Mouse (Mus musculus): ENCODE measurements around the gene Nxpe5. TPM values are rescaled to one million over a fixed set of nuclear protein-coding genes. Genes with fewer than 3 reads are reported as not detected.

Nxpe5 gene
- polyA plus RNA-seq (2021; fragmentation: Nextera tagmentation), result not detected in 2 replicates
- long read RNA-seq, experiment 1, result 0 reads
- long read RNA-seq, experiment 2, result 0 reads

DNA sequence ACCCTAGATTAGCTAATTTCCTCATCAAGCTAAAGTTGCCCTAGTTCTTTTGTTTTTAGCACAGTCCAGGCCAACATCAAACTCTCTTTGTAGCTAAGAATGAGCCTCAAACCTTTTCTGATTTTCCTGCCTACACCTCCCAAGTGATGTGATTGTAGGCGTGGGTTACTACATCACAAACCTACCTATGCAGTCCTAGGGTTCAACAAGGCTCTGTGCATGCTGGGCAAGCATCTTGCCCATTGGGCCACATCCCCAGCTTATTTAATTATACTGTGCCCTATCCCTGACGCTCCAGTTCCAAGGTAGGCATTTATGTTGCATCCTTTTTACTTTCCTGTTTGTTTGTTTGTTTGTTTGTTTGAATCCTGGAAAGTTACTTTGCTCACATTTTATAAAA lies at the start of gene Nxpe5:
Nxpe5 (plus strand) TSS at position 199 of the 400 bp plus-strand sequence.

DNA sequence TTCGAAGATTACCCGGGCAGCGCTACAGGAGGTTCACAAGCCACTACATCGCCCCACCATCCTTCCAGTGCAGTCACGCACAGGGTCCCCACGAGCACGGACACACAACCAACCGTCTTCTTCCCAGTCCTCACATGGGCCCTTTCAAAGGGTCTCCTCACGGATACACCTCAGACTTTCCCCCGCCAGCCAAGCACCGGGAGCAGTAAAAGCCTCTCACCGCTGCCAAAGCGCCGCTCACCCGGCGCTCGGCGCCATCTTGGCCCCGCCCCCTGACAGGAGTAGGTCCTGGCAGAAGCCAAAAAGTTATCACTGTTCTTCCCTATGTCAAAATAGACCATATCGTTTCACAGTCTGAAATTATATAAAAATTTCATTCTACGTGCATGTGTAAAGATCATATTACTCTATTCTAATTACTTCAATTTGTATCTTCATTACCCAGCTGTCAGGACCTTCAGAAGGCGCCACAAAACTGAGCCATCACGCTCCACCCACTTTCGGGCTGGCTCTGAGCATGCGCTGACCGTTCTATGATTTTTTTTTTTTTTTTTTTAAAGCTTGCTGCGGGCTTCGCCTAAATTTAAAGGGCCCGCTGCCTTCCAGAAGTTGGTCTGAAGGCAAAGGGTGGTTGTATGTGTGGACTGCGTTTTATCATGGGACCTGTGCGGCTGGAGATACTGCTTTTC lies 38.6 kb upstream of the Nxpe5 start, which contains the start of the genes Taf6 and Cnpy4:
Taf6 (minus strand) TSS at position 502 of the 689 bp plus-strand sequence.
Cnpy4 (plus strand) TSS at position 536 of the 689 bp plus-strand sequence.

DNA sequence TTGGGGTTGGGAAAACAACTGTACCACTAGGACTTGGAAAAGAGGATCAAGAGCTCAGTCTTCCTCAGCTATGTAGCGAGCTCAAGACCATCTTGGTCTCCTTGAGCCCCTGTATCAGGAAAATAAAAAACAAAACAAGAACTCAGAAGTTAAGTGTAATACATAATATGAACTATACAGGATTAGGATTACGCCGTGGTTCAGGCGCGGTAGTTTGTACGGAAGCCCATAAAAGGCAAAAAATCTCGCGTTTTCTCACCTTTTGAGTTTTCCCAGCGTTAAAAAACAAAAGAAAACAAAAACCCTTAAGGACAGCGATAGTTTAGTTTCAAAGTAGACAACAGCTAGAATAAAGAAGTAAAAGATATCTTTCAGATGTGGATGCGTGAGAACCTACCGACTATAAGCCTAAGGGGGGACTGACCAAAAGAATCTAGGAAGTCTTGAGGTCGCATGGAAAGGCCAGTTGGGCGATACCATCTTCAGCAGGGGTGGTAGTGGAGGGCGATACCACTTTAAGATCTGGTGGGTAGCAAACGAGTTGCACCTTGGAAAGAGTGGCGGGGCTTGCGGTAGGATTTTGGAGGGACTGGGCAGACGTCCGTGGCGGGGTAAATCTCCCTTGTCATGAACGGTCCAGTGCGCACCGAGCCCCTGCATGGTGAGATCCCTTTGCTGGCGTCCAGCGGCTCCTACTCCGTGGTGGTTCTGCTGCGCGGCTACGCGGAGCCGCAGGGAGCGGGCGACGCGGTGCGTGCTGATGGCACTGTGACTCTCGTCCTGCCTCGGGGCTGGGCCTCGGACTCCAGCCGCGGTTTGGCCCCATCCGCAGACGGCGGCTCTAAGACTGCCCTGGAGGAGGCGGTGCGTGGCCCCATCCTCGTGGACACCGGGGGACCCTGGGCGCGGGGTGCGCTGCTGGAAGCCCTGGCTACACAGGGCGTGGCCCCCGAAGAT lies 31.6 kb upstream of the Nxpe5 start, which contains the start of gene Mblac1:
Mblac1 (plus strand) TSS at position 544 of the 957 bp plus-strand sequence.

DNA sequence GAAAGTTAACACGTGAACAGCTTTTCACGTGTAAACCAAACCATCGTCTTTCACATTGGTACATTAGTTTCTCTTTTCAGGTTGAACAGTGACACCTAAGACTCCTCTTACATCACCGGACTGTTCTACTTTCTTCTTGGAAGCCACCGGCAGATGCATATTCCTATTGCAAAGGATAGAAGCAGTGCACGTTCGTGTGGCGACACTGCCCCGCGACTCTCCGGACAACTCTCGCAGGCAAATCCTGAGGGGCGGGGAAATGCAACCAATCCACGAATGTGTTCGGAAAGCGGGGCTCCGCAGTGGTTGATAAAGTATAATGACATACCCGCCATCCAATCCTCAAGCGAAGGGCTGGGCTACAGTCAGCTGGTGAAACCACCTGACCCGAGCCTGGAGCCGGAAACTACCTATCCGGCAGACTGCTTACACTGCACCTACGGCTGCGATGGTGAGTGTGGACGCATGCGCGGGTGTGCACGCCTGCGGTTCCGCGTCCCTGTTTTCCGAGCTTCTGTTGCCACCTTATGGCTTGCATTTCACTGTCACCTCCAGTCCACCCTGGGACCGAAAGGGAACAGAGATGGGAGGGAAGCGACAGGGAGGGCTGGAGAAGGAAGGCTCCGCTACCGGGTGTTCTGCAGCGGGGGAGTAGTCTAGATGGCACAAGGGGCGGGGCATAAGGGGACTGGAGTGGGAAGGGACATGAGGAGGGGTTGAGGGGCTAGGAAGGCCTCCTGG lies 29.8 kb downstream of the Nxpe5 start, which contains the start of gene Lamtor4:
Lamtor4 (plus strand) TSS at position 130 of the 741 bp plus-strand sequence.

DNA sequence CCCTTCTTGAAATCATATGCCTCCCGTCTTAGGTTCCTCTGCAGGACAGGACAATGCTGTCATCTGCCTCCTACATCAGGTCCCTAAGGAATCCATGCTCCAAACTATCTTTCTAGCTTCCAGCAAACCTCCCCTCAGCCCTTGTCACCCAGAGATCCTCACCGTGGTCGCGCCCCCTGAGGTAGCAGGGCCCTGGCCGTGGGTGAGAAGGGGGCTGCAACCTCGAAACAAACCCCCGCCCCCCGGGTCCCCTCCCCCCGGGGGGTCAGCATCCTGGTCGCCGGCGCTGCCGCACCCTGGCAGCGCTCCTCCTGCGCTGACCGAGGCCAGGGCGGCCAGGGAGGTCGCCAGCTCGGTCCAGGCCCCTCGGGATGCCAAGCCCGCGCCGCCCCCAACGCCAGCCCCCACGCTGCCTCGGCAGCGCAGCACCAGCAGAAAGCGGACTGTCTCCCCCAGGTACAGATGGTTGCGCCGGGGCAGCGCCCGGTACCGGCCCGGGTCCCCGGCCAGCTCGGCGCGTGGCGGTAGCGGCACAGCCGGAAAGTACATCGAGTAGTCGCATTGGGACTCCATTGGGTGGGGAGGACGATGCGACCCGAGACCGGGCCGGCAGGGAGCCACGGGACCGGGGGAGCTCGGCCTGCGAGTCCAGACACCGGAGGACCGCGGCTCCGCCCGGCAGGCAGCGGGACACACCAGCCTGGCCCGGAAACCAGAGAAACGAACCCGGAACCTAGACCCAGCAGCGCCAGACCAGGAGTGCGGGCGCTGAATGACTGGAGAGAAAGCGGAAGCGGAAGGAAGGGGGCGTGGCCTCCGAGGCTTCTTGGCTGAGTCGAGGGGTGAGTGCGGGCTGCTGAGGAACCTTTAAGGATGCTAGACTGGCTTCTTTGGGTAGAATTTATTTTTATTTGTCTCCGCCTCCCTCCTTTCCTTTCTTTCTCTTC lies 37.8 kb downstream of the Nxpe5 start, which contains the start of gene BC037034:
BC037034 (minus strand) TSS at position 774 of the 947 bp plus-strand sequence.

DNA sequence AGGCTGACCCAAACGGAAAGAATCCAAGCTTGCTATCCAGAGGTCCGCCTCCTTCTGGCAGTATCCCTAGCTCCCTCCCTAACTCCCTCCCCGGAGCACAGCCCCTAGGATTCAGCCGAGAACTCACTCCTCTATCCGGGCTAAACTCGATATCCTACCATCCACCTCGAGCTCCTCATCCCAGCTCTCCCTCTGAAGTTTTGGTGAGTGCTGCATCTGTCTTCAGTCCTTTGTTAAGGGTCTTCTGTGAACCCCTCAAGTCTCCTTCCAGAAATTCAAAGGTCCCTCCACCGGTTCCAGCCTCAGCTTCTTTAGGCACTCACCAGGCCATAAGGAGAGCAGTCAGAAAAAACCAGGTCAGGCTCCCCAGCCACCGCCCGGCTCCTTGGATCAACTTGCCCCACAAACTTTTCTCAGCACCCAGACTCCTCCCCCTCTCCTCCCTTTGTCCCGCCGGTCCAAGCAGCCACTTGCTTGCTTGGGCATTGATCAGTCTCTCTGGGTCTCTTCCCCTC lies 46.8 kb downstream of the Nxpe5 start, which contains the start of gene Gal3st4:
Gal3st4 (minus strand) TSS at position 432 of the 515 bp plus-strand sequence.

DNA sequence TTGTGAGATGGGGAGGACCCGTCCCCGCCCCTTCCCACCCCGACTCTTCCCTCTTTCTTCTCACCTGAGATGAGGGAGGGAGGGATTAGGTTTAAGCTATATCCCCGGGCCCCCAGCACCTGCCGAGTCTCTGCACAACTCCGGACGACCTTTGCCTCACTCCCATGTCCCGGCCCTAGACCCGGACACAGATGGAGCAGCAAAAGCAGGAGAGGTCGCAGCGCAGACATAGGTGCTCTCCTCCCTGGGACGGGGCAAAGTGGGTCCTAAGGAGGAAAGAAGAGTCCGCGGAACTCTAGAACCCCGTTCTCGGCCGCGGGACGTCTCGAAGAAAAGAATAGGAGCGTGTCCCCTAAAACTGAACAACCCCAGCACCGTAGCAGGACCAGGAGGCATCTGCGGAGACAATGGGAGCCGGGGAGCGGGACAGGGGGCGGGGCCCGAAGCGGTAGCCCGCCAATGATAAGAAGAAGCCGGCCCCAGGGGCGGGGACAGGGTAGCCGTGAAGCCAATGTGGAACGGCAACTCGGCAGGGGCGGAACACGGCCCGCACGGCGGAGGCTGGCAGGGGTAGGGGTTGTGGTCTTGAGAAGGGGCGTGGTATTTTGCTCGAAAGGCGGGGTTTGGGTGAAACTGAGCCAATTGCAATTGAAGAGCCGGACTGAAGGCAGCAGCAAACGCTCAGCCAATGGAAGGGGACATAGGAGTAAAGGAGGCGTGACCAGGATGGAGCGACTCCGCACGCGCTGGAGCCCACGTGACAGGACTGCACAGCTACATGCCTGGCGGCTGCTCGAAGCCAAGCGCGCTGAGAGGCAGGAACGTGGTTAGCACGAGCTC lies 54.1 kb downstream of the Nxpe5 start, which contains the start of the genes Gm43720, Gpc2 and Stag3:
Gm43720 (minus strand) TSS at position 374 of the 840 bp plus-strand sequence.
Gpc2 (minus strand) TSS at position 421 of the 840 bp plus-strand sequence.
Stag3 (plus strand) TSS at position 656 of the 840 bp plus-strand sequence.

Other genes starting within 250 kb of the Nxpe5 start
- gene Azgp1, start 244.4 kb upstream of the Nxpe5 start, polyA plus RNA-seq (2021; fragmentation: Nextera tagmentation), result not detected in 2 replicates
- gene Smok3a, start 204.6 kb upstream of the Nxpe5 start, polyA plus RNA-seq (2021; fragmentation: Nextera tagmentation), result not detected in 2 replicates
- gene Smok3b, start 204.5 kb upstream of the Nxpe5 start, polyA plus RNA-seq (2021; fragmentation: Nextera tagmentation), result not detected in 2 replicates
- gene Smok3c, start 172.7 kb upstream of the Nxpe5 start, polyA plus RNA-seq (2021; fragmentation: Nextera tagmentation), result not detected in 2 replicates
- 9.4 and 10.4 TPM in 2 replicates for gene Zkscan1, start 140.8 kb upstream of the Nxpe5 start, polyA plus RNA-seq (2021; fragmentation: Nextera tagmentation)
- 14.2 and 14.4 TPM in 2 replicates for gene Zscan21, start 109.0 kb upstream of the Nxpe5 start, polyA plus RNA-seq (2021; fragmentation: Nextera tagmentation)
- 6.1 and 7.0 TPM in 2 replicates for gene Zfp113, start 70.2 kb upstream of the Nxpe5 start, polyA plus RNA-seq (2021; fragmentation: Nextera tagmentation)
- 327 and 335 TPM in 2 replicates for gene Cops6, start 64.8 kb upstream of the Nxpe5 start, polyA plus RNA-seq (2021; fragmentation: Nextera tagmentation)
- 3.8 and 4.9 TPM in 2 replicates for gene Ap4m1, start 53.9 kb upstream of the Nxpe5 start, polyA plus RNA-seq (2021; fragmentation: Nextera tagmentation)
- 8.4 and 12.9 TPM in 2 replicates for gene Mcm7, start 53.5 kb upstream of the Nxpe5 start, polyA plus RNA-seq (2021; fragmentation: Nextera tagmentation)
- gene Taf6, start 38.4 kb upstream of the Nxpe5 start, polyA plus RNA-seq (2021; fragmentation: Nextera tagmentation), result 42.2 and 48.4 TPM in 2 replicates
- 12.8 and 19.6 TPM in 2 replicates for gene Cnpy4, start 38.4 kb upstream of the Nxpe5 start, polyA plus RNA-seq (2021; fragmentation: Nextera tagmentation)
- 6.4 and 7.0 TPM in 2 replicates for gene Mblac1, start 31.6 kb upstream of the Nxpe5 start, polyA plus RNA-seq (2021; fragmentation: Nextera tagmentation)
- gene Lamtor4, start 29.6 kb downstream of the Nxpe5 start, polyA plus RNA-seq (2021; fragmentation: Nextera tagmentation), result 102 TPM in 2 replicates
- gene BC037034, start 38.1 kb downstream of the Nxpe5 start, polyA plus RNA-seq (2021; fragmentation: Nextera tagmentation), result 3.0 and 17.8 TPM in 2 replicates
- gene Gal3st4, start 46.9 kb downstream of the Nxpe5 start, polyA plus RNA-seq (2021; fragmentation: Nextera tagmentation), result 3.1 and 4.0 TPM in 2 replicates
- gene Gm43720, start 54.1 kb downstream of the Nxpe5 start, polyA plus RNA-seq (2021; fragmentation: Nextera tagmentation), result not detected in 2 replicates
- gene Gpc2, start 54.1 kb downstream of the Nxpe5 start, polyA plus RNA-seq (2021; fragmentation: Nextera tagmentation), result 0.13 and 0.21 TPM in 2 replicates
- gene Stag3, start 54.3 kb downstream of the Nxpe5 start, polyA plus RNA-seq (2021; fragmentation: Nextera tagmentation), result 0.13 and 0.19 TPM in 2 replicates
- gene Pvrig, start 116.1 kb downstream of the Nxpe5 start, polyA plus RNA-seq (2021; fragmentation: Nextera tagmentation), result 0.18 and 0.30 TPM in 2 replicates
- 10.1 and 10.2 TPM in 2 replicates for gene Zfp157, start 215.6 kb downstream of the Nxpe5 start, polyA plus RNA-seq (2021; fragmentation: Nextera tagmentation)

All from left cerebral cortex, adult 6 months (tissue).